Mouse (Mus musculus) stomach, embryonic 16.5 days (tissue): ENCODE results near the gene Larp1. TPM values are rescaled to one million over a fixed set of nuclear protein-coding genes. Genes with fewer than 3 reads are reported as not detected.

Experiments used
- ATAC-seq: fragments of 200-750 bp; cut with Nextera tagmentation; 2 replicates; pipeline ENCODE4 v1.8.0; 2017; ENCODE audit warnings: moderate number of reproducible peaks, moderate TSS enrichment; ENCODE audit not compliant: insufficient read depth, low FRiP score
- H3K27ac ChIP-seq: fragments of 300-500 bp; sonication (generic); 2 replicates; pipeline ENCODE4 v1.5.1; 2014; ENCODE audit warnings: low read length
- H3K27me3 ChIP-seq: fragments of 300-500 bp; sonication (generic); 2 replicates; pipeline ENCODE4 v1.6.1; 2014; ENCODE audit warnings: low read length, control low read depth, mixed read lengths; ENCODE audit not compliant: control insufficient read depth, insufficient read depth
- H3K36me3 ChIP-seq: fragments of 300-500 bp; sonication (generic); 2 replicates; pipeline ENCODE4 v1.6.1; 2014; ENCODE audit warnings: low read length; ENCODE audit not compliant: control insufficient read depth, insufficient read depth
- H3K4me1 ChIP-seq: fragments of 300-500 bp; sonication (generic); 2 replicates; pipeline ENCODE4 v1.6.1; 2014; ENCODE audit warnings: low read length, control low read depth, mixed read lengths; ENCODE audit not compliant: control insufficient read depth, insufficient read depth
- H3K4me2 ChIP-seq: fragments of 300-500 bp; sonication (generic); 2 replicates; pipeline ENCODE4 v1.6.1; 2014; ENCODE audit warnings: low read depth, low read length, mixed read lengths
- H3K4me3 ChIP-seq: fragments of 300-500 bp; sonication (generic); replicated peaks from 2 replicates; pipeline ENCODE4 v1.5.1; 2014; ENCODE audit warnings: mild to moderate bottlenecking, low read length
- H3K9ac ChIP-seq: fragments of 300-500 bp; sonication (generic); 2 replicates; pipeline ENCODE4 v1.6.1; 2014; ENCODE audit warnings: low read length
- H3K9me3 ChIP-seq: fragments of 300-500 bp; sonication (generic); replicated peaks from 2 replicates; pipeline ENCODE4 v1.6.1; 2016; ENCODE audit warnings: low read length, control low read depth; ENCODE audit not compliant: control insufficient read depth
- WGBS: fragments of 180-500 bp; shearing (Covaris S2); extraction: QIAGEN DNeasy Blood & Tissue Kit; methylation state at CpG from one replicate; pipeline ENCODE4 v1.1.7; 2014; 5-methylcytosine and 5-hydroxymethylcytosine counted together
- polyA plus RNA-seq: library from polyadenylated mRNA; unstranded; fragments of >200 nt; fragmentation: Nextera tagmentation; extraction: Ambion mirVana; gene quantifications from 2 replicates; pipeline ENCODE4 v1.2.1, GENCODE M21; 2015

The Larp1 gene
- polyA plus RNA-seq, 1 experiment from 2014 or later: 22.9 TPM

- H3K27ac ChIP-seq: peak overlapping the region; percentile 17; the same call in 1 of the 2 replicates
- no peak overlapping the region for H3K4me2 ChIP-seq
- peak; percentile 18; the same call in 1 of the 2 replicates for ATAC-seq
- no peaks in the 10 kb centered on the region for H3K27me3 ChIP-seq
- no peaks in the 10 kb centered on the region for H3K9me3 ChIP-seq
- H3K9ac ChIP-seq: peak overlapping the region; percentile 6; the same call in 1 of the 2 replicates
- WGBS: 55% methylated on average over 1 of the region's 1 CpGs
- peaks cover 55% of the 10 kb centered on the region for H3K4me1 ChIP-seq
- H3K4me3 ChIP-seq: no peak overlapping the region
- H3K36me3 ChIP-seq: no peaks in the 10 kb centered on the region
These were observed 8.6 kb downstream of the Larp1 start for GRCm38 (mm10) chr11:58017422-58017821.

GRCm38 (mm10) chr11:58018287-58018686 lies 9.4 kb downstream of the Larp1 start:
- peaks cover 55% of the 10 kb centered on the region for H3K4me1 ChIP-seq

DNA sequence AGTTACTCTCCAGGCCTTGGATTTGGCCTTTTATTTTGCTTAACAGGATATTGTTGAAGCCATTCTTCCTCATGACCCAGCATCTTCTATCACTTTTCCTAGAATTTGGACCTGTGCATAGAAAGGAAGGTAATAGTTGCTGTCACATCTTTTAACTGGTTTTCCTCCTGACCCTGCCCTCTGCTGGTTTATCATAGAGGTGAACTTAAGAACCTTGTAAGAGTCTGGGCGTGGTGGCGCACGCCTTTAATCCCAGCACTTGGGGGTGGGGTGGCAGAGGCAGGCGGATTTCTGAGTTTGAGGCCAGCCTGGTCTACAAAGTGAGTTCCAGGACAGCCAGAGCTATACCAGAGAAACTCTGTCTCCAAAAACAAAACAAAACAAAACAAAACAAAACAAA lies 9.8 kb downstream of the Larp1 start:
- no peak overlapping the region for H3K4me2 ChIP-seq
- H3K27ac ChIP-seq: no peak overlapping the region
- no peaks in the 10 kb centered on the region for H3K27me3 ChIP-seq
- no peaks in the 10 kb centered on the region for H3K36me3 ChIP-seq
- WGBS: 78% methylated on average over 4 of the region's 4 CpGs
- no peak overlapping the region for H3K9ac ChIP-seq
- H3K9me3 ChIP-seq: no peaks in the 10 kb centered on the region
- no peak for ATAC-seq
- peaks cover 55% of the 10 kb centered on the region for H3K4me1 ChIP-seq
- H3K4me3 ChIP-seq: no peak overlapping the region

More at GRCm38 (mm10) chr11:58018287-58018686, 9.4 kb downstream of the Larp1 start:
- 42% methylated on average over 2 of the region's 2 CpGs for WGBS
- no peak overlapping the region for H3K27ac ChIP-seq
- H3K36me3 ChIP-seq: no peaks in the 10 kb centered on the region
- H3K4me2 ChIP-seq: no peak overlapping the region
- H3K4me3 ChIP-seq: no peak overlapping the region
- ATAC-seq: no peak
- H3K27me3 ChIP-seq: no peaks in the 10 kb centered on the region
- H3K9me3 ChIP-seq: no peaks in the 10 kb centered on the region
- H3K9ac ChIP-seq: no peak overlapping the region

GRCm38 (mm10) chr11:58021095-58021494 lies 12.2 kb downstream of the Larp1 start:
- Histone ChIP-seq H3K36me3 (no peaks in the 10 kb centered on the region), H3K4me3 (no peak overlapping the region), H3K27ac (peak overlapping the region; percentile 72), H3K4me2 (peak overlapping the region; percentile 8), H3K27me3 (no peaks in the 10 kb centered on the region), H3K9me3 (no peaks in the 10 kb centered on the region), H3K4me1 (peaks cover 55% of the 10 kb centered on the region), H3K9ac (no peak overlapping the region)
- 21% methylated on average over 1 of the region's 1 CpGs for WGBS
- ATAC-seq: no peak

DNA sequence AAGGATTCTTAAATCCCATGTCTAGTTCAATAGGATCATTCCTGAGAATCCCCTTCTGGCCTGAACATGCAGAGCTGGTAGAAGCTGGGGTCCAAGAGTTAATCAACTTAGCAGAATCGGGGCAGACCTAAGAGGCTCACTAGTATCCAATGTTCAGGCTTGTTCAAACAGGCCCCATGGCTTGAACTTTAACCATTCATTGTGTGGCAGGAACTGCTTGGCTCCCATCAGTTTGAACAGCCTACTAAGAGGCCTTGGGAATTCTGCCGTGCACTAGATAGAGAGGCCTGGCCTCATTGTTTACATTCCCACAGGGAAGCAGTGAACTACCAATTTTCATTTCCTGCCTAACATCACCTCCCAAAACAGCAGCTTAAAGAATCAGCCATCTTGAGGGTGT lies 12.8 kb downstream of the Larp1 start:
- peak overlapping the region; percentile 72 for H3K27ac ChIP-seq
- peak overlapping the region; percentile 8 for H3K4me2 ChIP-seq
- H3K27me3 ChIP-seq: no peaks in the 10 kb centered on the region
- 0 out of 2 replicates have a peak overlapping the region, but pooled peaks have one; percentile 25 for H3K9ac ChIP-seq
- peak; percentile 38; the same call in 1 of the 2 replicates for ATAC-seq
- H3K4me1 ChIP-seq: peaks cover 55% of the 10 kb centered on the region
- no peaks in the 10 kb centered on the region for H3K9me3 ChIP-seq
- WGBS: 14% methylated on average over 2 of the region's 2 CpGs
- no peaks in the 10 kb centered on the region for H3K36me3 ChIP-seq
- H3K4me3 ChIP-seq: no peak overlapping the region

GRCm38 (mm10) chr11:58024271-58024670 lies 15.4 kb downstream of the Larp1 start:
- Histone ChIP-seq H3K4me3 (no peak overlapping the region), H3K9me3 (no peaks in the 10 kb centered on the region), H3K4me1 (peaks cover 50% of the 10 kb centered on the region), H3K4me2 (no peak overlapping the region), H3K27me3 (no peaks in the 10 kb centered on the region), H3K27ac (peak overlapping the region; percentile 48; the same call in 1 of the 2 replicates), H3K9ac (no peak overlapping the region), H3K36me3 (no peaks in the 10 kb centered on the region)
- WGBS: 77% methylated on average over 1 of the region's 1 CpGs
- no peak for ATAC-seq

DNA sequence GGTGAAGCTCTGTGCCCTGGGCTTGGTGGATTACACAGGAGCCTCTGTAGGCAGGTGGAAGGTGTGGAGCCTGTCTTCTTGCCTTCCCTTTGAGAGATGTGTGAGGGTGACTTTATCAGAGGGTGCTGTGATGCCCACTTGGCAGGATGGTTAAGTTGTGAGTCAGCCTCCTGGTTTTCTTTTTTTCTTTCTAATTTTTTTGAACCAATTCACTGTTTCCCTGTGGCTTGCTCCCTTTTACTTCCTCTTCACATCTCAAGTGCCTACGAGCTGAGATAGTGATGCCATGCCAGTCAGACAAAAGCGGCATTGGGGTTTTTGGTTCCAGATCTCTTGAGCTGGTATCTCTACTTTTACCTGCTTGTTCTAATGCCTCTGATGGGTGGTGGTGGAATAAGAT lies 15.8 kb downstream of the Larp1 start:
- no peak overlapping the region for H3K9ac ChIP-seq
- no peak overlapping the region for H3K4me3 ChIP-seq
- H3K27ac ChIP-seq: peak overlapping the region; percentile 48; the same call in 1 of the 2 replicates
- 61% methylated on average over 2 of the region's 2 CpGs for WGBS
- H3K36me3 ChIP-seq: no peaks in the 10 kb centered on the region
- no peak for ATAC-seq
- no peaks in the 10 kb centered on the region for H3K27me3 ChIP-seq
- H3K9me3 ChIP-seq: no peaks in the 10 kb centered on the region
- H3K4me1 ChIP-seq: peaks cover 50% of the 10 kb centered on the region
- H3K4me2 ChIP-seq: no peak overlapping the region

- Histone ChIP-seq H3K4me2 (no peak overlapping the region), H3K27me3 (no peaks in the 10 kb centered on the region), H3K4me1 (peaks cover 46% of the 10 kb centered on the region), H3K4me3 (no peak overlapping the region), H3K9ac (no peak overlapping the region), H3K27ac (peak overlapping the region; percentile 89), H3K9me3 (no peaks in the 10 kb centered on the region), H3K36me3 (no peaks in the 10 kb centered on the region)
- no peak for ATAC-seq
- 78% methylated on average over 4 of the region's 4 CpGs for WGBS
These were observed 17.0 kb downstream of the Larp1 start for GRCm38 (mm10) chr11:58025881-58026280.

DNA sequence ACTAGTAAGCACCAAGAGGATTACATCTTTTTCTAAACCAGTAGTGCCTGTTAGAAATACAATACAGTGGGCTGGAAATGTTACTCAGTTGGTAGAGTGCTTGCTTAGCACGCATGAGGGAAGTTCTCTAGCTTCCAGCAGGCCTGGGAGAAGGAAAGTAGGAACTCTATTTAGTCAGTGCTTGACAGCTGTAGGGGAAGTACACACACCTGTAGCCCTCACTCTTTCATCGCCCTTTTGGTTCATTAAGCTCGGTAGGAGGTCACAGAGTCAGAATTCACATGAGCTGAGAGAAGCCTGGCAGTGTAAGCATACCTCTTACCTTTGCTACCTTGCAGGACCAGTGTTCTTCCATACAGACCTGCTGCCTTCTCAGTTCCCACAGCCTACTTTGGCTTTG lies 17.5 kb downstream of the Larp1 start:
- ATAC-seq: no peak
- Histone ChIP-seq H3K4me3 (no peak overlapping the region), H3K9me3 (no peaks in the 10 kb centered on the region), H3K9ac (0 out of 2 replicates have a peak overlapping the region, but pooled peaks have one; percentile 28), H3K4me2 (no peak overlapping the region), H3K27me3 (no peaks in the 10 kb centered on the region), H3K27ac (peak overlapping the region; percentile 89), H3K36me3 (no peaks in the 10 kb centered on the region), H3K4me1 (peaks cover 46% of the 10 kb centered on the region)
- 38% methylated on average over 3 of the region's 3 CpGs for WGBS
